Mouse (Mus musculus) testis, postnatal 14 days (tissue): Measurements from ENCODE around the gene Tubb4a.
"Not testable (repeated sequence)": the region's sequence is repeated elsewhere in the genome, so short reads cannot be mapped to it uniquely, and the experiment has no call there.

Experiments used
- DNase-seq: peaks from one replicate; pipeline ENCODE4 v3.0.0; 2021; ENCODE audit warnings: low spot score

The Tubb4a gene

DNA sequence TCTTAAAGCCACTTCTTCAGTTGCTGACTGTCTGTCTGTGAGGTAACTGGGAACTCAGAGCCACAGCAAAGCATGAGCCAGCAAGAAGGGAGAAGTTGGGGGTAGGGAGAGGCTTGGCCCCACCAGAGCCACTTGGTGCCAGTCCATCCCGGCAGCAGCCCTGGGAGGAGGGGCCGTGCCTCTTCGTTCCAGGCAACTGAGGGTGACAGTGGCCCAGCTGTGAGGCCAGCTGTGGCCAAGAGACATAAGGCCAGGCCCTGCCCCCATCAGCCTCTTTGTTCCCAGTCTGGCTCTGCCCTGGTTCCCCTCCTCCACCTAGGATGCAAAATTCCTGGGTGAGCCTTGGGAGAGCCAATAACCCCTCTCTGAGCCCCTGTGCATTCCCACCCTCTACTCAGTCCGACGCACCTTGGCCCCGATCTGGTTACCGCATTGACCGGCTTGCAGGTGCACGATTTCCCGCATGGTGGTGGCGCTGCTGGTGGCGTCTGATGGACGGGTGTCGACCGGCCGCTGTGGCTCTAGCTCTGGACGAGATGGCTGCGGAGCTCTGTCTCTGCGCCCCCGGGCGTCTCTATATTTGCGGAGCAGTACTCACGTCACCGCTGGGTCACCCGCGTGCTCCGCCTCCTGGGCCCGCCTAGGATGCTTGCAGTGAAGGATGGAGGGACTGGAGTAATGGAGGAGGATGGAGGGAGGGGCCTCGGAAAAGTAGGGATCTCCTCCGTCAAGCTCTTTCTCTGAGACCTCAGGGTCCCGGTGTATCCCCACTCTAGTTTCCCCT, at the start of gene Tubb4a:
Gene Tubb4a, minus strand, starts transcription at position 734 of the 784 bp plus-strand sequence.
- no peak for DNase-seq

GRCm38 (mm10) chr17:57135635-57136034, 48.1 kb upstream of the Tubb4a start:
- DNase-seq = no peak

GRCm38 (mm10) chr17:57134693-57135092, 47.1 kb upstream of the Tubb4a start:
- no peak for DNase-seq

DNA sequence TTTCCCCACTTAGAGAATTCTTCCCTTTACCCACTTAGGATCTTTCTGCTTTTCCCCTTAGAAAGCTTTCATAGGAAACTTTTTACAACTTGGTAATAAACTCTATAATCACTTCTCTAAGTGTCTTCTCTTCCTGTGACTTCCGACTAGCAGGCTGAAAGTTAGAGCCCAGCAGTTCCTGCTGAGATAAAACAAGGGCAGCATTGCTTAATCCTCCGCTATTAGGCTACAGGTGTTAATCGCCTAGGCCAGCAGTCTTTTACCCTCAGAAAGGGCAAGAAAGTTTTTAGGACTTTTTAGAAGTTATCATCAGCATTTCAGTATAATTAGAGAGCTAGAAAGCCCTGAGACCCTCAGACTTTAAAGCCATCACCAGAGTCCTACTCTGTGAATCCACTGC, 46.4 kb upstream of the Tubb4a start:
- not testable (repeated sequence) for DNase-seq

- DNase-seq = no peak
Measured at GRCm38 (mm10) chr17:57131793-57132192, 44.2 kb upstream of the Tubb4a start.

GRCm38 (mm10) chr17:57125853-57126622, 38.5 kb upstream of the Tubb4a start:
- no peak for DNase-seq

GRCm38 (mm10) chr17:57124792-57125191, 37.2 kb upstream of the Tubb4a start:
- no peak for DNase-seq

- DNase-seq = no peak
Measured at GRCm38 (mm10) chr17:57123192-57124118, 35.9 kb upstream of the Tubb4a start.

DNA sequence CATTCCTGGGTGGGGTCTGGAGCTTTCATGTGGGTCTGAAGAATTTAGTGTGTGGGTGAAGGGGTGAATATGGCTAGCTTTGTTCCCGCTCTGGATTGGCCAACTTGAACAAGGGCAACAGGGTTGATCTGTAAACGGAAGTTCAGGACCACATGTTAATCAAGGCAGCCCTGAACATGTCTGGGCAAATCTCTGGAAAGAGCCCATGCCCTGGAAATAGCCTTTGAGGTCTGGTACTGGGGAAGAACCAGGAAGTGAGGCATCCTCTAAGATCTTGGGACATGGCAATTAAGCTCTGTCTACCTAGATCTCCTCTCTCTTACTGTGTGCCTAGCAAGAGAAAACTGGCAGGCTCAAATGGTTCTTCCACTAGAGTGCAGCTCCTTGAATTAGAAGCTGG, 34.3 kb upstream of the Tubb4a start:
- no peak for DNase-seq

DNA sequence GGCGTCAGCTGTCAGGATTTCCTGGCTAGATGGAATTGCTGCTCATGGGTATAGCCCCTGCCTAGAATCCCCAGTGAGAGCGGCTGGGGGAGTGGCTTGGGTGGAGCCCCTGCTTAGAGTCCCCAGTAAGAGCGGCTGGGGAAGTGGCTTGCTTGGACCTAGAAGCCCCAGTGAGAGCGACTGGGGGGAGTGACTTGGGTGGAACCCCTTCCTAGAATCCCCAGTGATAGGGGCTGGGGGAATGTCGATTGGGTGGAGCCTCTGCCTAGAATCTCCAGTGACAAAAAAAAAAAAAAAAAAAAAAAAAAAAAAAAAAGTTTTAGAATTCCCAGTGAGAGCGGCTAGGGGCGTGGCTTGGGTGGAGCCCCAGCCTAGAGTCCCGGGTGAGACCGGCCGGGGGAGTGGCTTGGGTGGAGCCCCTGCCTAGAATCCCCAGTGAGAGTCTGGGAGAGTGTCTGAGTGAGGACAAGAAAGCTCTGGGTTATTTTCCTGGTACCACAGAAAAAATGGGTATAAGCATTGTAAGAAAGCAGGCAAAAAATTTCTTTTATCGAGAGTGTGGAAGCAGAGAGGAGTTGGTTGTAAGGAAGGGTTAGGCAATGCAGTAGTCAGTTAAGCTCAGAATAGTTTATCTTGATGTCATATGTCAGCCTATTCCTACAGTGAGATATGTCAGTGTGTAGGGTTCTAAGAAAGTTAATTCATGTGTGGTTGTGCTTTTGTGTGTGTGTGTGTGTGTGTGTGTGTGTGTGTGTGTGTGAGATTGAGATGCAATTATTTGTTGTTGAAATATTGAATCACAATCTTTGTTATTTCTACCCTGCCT, 31.2 kb upstream of the Tubb4a start:
- peak; percentile 37 for DNase-seq

DNA sequence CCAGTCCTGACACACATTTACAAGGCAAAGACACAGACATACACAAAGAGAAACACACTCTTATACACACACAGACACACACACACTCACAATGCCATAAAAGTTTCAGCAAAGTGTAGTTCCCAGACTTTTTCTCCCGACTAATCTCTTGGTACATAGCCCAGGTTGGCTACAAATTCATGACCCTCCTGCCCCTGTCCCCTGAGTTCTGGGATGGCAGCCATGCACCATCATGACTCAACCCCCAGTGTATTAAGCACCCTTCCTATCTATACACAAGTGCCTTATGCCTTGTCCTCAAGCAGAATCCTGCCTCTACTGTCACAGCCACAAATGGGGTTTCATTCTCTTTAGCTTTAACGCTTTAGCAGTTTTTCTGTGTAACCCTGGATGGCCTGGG, 29.2 kb upstream of the Tubb4a start:
- DNase-seq = no peak

DNA sequence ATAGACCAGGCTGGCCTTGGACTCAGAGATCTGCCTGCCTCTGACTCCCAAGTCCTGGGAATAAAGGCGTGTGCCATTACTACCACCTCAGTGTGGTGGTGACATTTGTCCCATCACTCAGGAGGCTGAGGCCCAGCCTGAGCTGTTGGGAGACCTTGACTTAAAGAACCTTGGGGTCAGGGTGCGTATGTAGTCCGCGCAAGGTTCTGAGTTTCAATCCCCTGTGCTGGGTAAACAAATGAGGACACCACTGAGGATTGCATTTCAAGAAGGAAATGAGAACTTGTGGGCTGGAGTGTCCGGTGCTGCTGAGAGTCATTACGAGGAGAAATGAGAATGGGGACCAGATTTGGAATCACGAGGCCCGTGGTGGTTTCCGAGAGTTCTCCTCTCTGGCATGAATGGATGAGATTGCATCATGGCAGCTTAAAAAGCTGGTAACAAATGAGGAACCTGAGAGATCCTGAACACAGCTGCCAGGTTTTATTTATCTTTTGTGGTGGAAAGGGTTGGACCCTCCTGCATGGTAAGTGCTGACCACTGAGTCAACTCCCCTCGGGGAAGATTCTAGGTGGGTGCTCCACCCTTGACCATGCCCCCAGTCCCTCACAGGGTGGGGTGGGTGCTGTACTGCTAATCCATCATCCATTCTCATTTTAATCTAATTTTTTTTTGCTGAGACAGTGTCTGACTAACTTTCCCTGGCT, 25.3 kb upstream of the Tubb4a start:
- no peak for DNase-seq

GRCm38 (mm10) chr17:57110005-57110404, 22.4 kb upstream of the Tubb4a start:
- no peak for DNase-seq

DNA sequence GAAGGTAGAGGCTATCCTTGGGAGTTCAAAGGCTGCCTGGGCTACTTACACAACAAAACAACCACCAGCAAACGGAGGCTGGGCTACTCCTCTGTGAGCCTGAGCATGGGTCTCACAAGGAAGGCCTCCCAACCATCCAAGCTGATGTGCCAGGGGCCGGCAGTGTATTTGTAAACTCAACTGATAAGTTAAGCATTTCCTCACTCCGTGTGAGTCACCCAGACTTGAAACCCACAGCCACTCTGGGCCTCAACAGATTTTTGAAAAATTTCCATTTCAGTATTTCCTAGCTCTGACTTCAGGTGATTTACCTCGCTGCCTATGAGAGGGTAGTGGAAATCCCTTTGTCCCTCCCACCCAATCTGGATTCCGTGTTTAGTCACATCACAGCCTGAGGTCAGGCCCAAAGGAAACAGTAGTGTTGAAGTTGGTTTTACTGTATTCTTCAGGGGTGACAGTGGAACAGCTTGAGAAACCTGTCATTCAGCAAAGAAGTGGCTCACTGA, 21.1 kb upstream of the Tubb4a start:
- no peak for DNase-seq

- no peak for DNase-seq
Measured at GRCm38 (mm10) chr17:57108040-57108665, 20.6 kb upstream of the Tubb4a start.

DNA sequence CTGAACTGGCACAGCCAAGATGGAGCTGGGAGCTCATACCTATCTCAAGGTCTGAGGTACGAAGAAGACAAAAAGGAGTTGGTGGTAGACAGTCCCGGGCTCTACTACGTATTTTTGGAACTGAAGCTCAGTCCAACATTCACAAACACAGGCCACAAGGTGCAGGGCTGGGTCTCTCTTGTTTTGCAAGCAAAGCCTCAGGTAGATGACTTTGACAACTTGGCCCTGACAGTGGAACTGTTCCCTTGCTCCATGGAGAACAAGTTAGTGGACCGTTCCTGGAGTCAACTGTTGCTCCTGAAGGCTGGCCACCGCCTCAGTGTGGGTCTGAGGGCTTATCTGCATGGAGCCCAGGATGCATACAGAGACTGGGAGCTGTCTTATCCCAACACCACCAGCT, 19.5 kb upstream of the Tubb4a start:
- DNase-seq = no peak

DNA sequence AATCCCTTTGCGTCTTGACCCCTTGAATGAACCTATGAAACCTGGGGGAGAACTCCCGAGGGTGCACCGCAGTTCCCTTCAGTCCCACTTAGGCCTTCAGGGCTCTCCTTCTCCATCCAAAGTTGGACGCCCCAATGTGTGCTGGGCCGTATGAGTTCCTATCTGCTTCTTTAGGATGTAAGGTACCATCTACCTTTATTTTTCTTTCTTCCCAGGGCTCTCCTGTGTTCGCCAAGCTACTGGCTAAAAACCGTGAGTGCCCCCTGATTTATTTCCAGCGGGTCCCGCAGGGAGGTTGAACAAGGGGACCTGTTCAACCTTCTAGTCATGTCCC, 18.4 kb upstream of the Tubb4a start:
- DNase-seq = no peak

- no peak for DNase-seq
Measured at GRCm38 (mm10) chr17:57105181-57106034, 17.8 kb upstream of the Tubb4a start, which contains the start of gene Tnfsf9. TSS of gene Tnfsf9 (plus strand) at chr17:57105325.

GRCm38 (mm10) chr17:57104496-57104895, 16.9 kb upstream of the Tubb4a start:
- no peak for DNase-seq
